13 mouse cellular contexts compared by ENCODE assay signal in genomic region chr3:142498941-142499340, GRCm38 (mm10). TPM values are rescaled to one million over a fixed set of nuclear protein-coding genes. Genes with fewer than 3 reads are reported as not detected.
DNase-seq lines count a peak whose midpoint lies in the region; ATAC-seq and TF ChIP-seq lines count a peak whose summit lies in the region.
"Had no signal": no experiment of that assay in that cellular context is flagged by ENCODE, and none has a peak within 500 bp of the region (broad histone marks: within the 10 kb centered on the region; RNA-seq: fewer than 3 reads in every experiment).

No protein-coding gene starts in this region.

- no peak overlapping the region for H3K27ac ChIP-seq in hindbrain, postnatal 0 days
- H3K27ac ChIP-seq in hindbrain, embryonic 12.5 days = no peak overlapping the region
- peak overlapping the region; percentile 11; the same call in 1 of the 2 replicates for H3K27ac ChIP-seq in brown adipose tissue, adult 24 weeks (replicated peaks; ENCODE audit: low read depth, low read length)
- no peak overlapping the region for H3K27ac ChIP-seq in limb, embryonic 10.5 days
- H3K27ac ChIP-seq: heart, adult 2 months; kidney, embryonic 15.5 days; liver, embryonic 13.5 days; macrophage had no signal

- no peak for TF ChIP-seq CTCF in hindbrain, postnatal 0 days (IDR thresholded peaks at IDR 0.05; ENCODE audit: low read depth)

- DNase-seq in hindbrain, postnatal 0 days (ENCODE audit: low spot score) = peak; percentile 81
- peak; percentile 29 for DNase-seq in 416B (ENCODE audit: low read depth)
- peak; percentile 65 to 76 for DNase-seq in cerebellum, postnatal 25 days
- DNase-seq in limb, embryonic 10.5 days (ENCODE audit: low spot score) = no peak
- DNase-seq: heart, adult 2 months; heart, postnatal 4 days; liver, embryonic 13.5 days; retina, postnatal 1 day had no signal

- no peaks in the 10 kb centered on the region for H3K27me3 ChIP-seq in hindbrain, postnatal 0 days (ENCODE audit: insufficient read depth, low read length)
- H3K27me3 ChIP-seq in hindbrain, embryonic 12.5 days = no peaks in the 10 kb centered on the region
- no peaks in the 10 kb centered on the region for H3K27me3 ChIP-seq in limb, embryonic 10.5 days (ENCODE audit: low read depth, poor library complexity, severe bottlenecking)
- H3K27me3 ChIP-seq: liver, embryonic 13.5 days had no signal

- ATAC-seq in hindbrain, postnatal 0 days = peak; percentile 76
- ATAC-seq in hindbrain, embryonic 12.5 days (ENCODE audit: low FRiP score) = no peak
- ATAC-seq in monocyte, adult 5-6 weeks (replicated peaks; ENCODE audit: insufficient number of reproducible peaks, low FRiP score, low TSS enrichment, poor library complexity, severe bottlenecking) = no peak

- H3K4me2 ChIP-seq in hindbrain, postnatal 0 days (ENCODE audit: low read depth, low read length) = no peak overlapping the region
- H3K4me2 ChIP-seq in hindbrain, embryonic 12.5 days (replicated peaks) = no peak overlapping the region
- H3K4me2 ChIP-seq: kidney, embryonic 15.5 days; liver, embryonic 13.5 days had no signal

- H3K4me3 ChIP-seq in hindbrain, postnatal 0 days (ENCODE audit: low read length) = no peak overlapping the region
- no peak overlapping the region for H3K4me3 ChIP-seq in hindbrain, embryonic 12.5 days
- peak overlapping the region; percentile 28 for H3K4me3 ChIP-seq in brown adipose tissue, adult 24 weeks (ENCODE audit: insufficient read depth, low read depth, low read length)
- no peak overlapping the region for H3K4me3 ChIP-seq in limb, embryonic 10.5 days
- H3K4me3 ChIP-seq: heart, adult 2 months; kidney, embryonic 15.5 days; liver, embryonic 13.5 days had no signal

- H3K9me3 ChIP-seq in hindbrain, postnatal 0 days (ENCODE audit: low read length) = no peaks in the 10 kb centered on the region
- no peaks in the 10 kb centered on the region for H3K9me3 ChIP-seq in hindbrain, embryonic 12.5 days (replicated peaks)
- no peaks in the 10 kb centered on the region for H3K9me3 ChIP-seq in limb, embryonic 10.5 days (replicated peaks)
- H3K9me3 ChIP-seq: kidney, embryonic 15.5 days; liver, embryonic 13.5 days had no signal

- no peak overlapping the region for H3K9ac ChIP-seq in hindbrain, postnatal 0 days (replicated peaks; ENCODE audit: low read length)
- H3K9ac ChIP-seq in hindbrain, embryonic 12.5 days = no peak overlapping the region
- H3K9ac ChIP-seq: kidney, embryonic 15.5 days; liver, embryonic 13.5 days had no signal

- WGBS in hindbrain, postnatal 0 days = 34% methylated on average over 5 of the region's 5 CpGs
- 87% methylated on average over 5 of the region's 5 CpGs for WGBS in hindbrain, embryonic 12.5 days
- 90% methylated on average over 5 of the region's 5 CpGs for WGBS in limb, embryonic 10.5 days

- H3K36me3 ChIP-seq in hindbrain, postnatal 0 days (ENCODE audit: insufficient read depth, low read length) = no peaks in the 10 kb centered on the region
- no peaks in the 10 kb centered on the region for H3K36me3 ChIP-seq in hindbrain, embryonic 12.5 days
- H3K36me3 ChIP-seq in limb, embryonic 10.5 days = no peaks in the 10 kb centered on the region
- H3K36me3 ChIP-seq: kidney, embryonic 15.5 days; liver, embryonic 13.5 days had no signal

- no peaks in the 10 kb centered on the region for H3K4me1 ChIP-seq in hindbrain, postnatal 0 days (ENCODE audit: insufficient read depth, low read length)
- no peaks in the 10 kb centered on the region for H3K4me1 ChIP-seq in hindbrain, embryonic 12.5 days
- peaks cover 9% of the 10 kb centered on the region for H3K4me1 ChIP-seq in brown adipose tissue, adult 24 weeks (ENCODE audit: control insufficient read depth, insufficient read depth, insufficient read length, low read length)
- 0 out of 2 replicates have a peak, but pooled peaks cover 3% of the 10 kb centered on the region for H3K4me1 ChIP-seq in limb, embryonic 10.5 days
- H3K4me1 ChIP-seq: kidney, embryonic 15.5 days; liver, embryonic 13.5 days had no signal

RNA-seq across cellular contexts. Expression of gene Gbp5, which starts 5.2 kb away (rescaled TPM):
- 0.37 and 0.97 TPM in 2 replicates for total RNA-seq in hindbrain, postnatal 0 days (2014; rRNA removed)
- polyA plus RNA-seq in hindbrain, postnatal 0 days (2015; fragmentation: Nextera tagmentation; extraction: Ambion mirVana) = 0.55 and 0.57 TPM in 2 replicates
- 0.05 TPM in 1 of 2 replicates, not detected in the other for polyA plus RNA-seq in hindbrain, embryonic 12.5 days (2016; fragmentation: Nextera tagmentation; extraction: Ambion mirVana)
- polyA plus RNA-seq in brown adipose tissue, adult 24 weeks (2012; ENCODE audit: insufficient read depth, insufficient read length, missing spikeins) = 3.0 and 4.7 TPM in 2 replicates
- polyA plus RNA-seq in limb, embryonic 10.5 days (2016; fragmentation: Nextera tagmentation; extraction: Ambion mirVana) = 0.04 TPM in 1 of 2 replicates, not detected in the other
- 12.7 to 31.6 TPM (median 16.9 TPM) in 3 replicates for total RNA-seq in monocyte, adult 5-6 weeks (2017)

RNA-seq across cellular contexts. Expression of gene Gbp7, which starts 31.2 kb away (rescaled TPM):
- 1.9 and 2.8 TPM in 2 replicates for total RNA-seq in hindbrain, postnatal 0 days (2014; rRNA removed)
- 3.5 and 3.8 TPM in 2 replicates for polyA plus RNA-seq in hindbrain, postnatal 0 days (2015; fragmentation: Nextera tagmentation; extraction: Ambion mirVana)
- polyA plus RNA-seq in hindbrain, embryonic 12.5 days (2016; fragmentation: Nextera tagmentation; extraction: Ambion mirVana) = 1.5 and 2.0 TPM in 2 replicates
- polyA plus RNA-seq in brown adipose tissue, adult 24 weeks (2012; ENCODE audit: insufficient read depth, insufficient read length, missing spikeins) = 6.1 and 8.6 TPM in 2 replicates
- polyA plus RNA-seq in limb, embryonic 10.5 days (2016; fragmentation: Nextera tagmentation; extraction: Ambion mirVana) = 0.72 and 1.4 TPM in 2 replicates
- total RNA-seq in monocyte, adult 5-6 weeks (2017) = 13.6 to 60.0 TPM (median 22.9 TPM) in 3 replicates
